Mouse (Mus musculus): ENCODE results near the gene Aldh16a1. TPM values are rescaled to one million over a fixed set of nuclear protein-coding genes. Genes with fewer than 3 reads are reported as not detected.
A peak's percentile ranks its signal among the peaks of the same experiment; 100 is the strongest.
"Not testable (repeated sequence)": the region's sequence is repeated elsewhere in the genome, so short reads cannot be mapped to it uniquely, and the experiment has no call there.

Gene Aldh16a1
- polyA plus RNA-seq, 1 experiment from 2014 or later = 66.6 TPM

DNA sequence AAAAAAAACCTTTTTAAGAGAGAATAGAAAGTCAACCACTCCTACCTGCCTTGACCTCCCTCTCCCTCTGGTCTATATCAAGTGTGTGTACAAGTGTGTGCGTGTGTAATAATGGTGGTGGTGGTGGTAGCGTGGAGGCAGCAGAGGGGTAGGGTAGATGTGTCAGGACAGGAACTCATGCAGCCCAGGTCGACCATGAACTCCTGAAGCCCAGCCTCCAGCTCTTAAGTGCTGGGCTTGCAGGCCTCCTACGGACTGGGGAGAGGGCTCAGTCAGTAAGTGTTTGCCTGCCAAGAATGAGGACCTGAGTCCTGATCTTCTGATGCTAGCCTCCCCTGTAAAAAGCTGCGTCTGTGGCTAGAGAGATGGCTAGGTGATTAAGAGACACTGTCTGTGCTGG is 49.4 kb downstream of the Aldh16a1 start:
- Histone ChIP-seq H3K27me3 (replicated peaks; ENCODE audit: control insufficient read depth, insufficient read depth, low read length) (no peaks in the 10 kb centered on the region), H3K4me1 (replicated peaks; ENCODE audit: control insufficient read depth, insufficient read depth, low read length) (peaks cover 17% of the 10 kb centered on the region), H3K9me3 (ENCODE audit: control insufficient read depth, low read length) (no peaks in the 10 kb centered on the region), H3K36me3 (ENCODE audit: control insufficient read depth, insufficient read depth, low read length) (no peaks in the 10 kb centered on the region), H3K4me2 (ENCODE audit: low read length) (no peak overlapping the region), H3K9ac (ENCODE audit: low read length) (no peak overlapping the region), H3K4me3 (ENCODE audit: low read depth, low read length) (no peak overlapping the region), H3K27ac (ENCODE audit: low read depth) (no peak overlapping the region)
- WGBS = 83% methylated on average over 5 of the region's 5 CpGs
- DNase-seq (ENCODE audit: low spot score) (no peak), ATAC-seq (replicated peaks; ENCODE audit: low FRiP score, low TSS enrichment, low read depth) (no peak)

DNA sequence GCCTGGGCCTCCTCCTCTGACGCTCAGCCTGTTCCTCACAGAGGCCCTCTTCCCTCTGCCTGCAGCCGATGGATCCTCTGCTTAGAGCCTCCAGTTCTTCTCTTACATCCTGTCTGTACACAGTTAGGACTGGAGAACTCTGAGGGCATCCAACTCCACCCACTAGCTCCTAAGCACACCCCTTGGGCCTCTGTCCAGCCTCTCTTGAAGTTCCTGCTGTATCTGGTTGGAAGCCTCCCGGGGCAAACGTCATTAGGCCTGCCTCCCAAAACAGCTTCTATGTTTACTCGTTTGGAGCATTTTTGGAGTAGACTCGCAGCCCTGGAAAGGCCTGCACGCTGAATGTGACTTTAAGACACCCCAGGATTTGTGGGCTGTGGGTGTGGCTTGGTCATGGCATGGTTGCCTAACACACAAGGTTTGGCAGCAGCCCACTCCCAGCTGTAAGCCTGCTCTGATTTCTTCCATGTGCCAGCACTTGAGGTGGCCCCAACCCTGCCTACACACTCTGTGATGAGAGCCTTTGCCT is 50.7 kb downstream of the Aldh16a1 start, which contains the start of gene Fcgrt:
TSS of gene Fcgrt (minus strand) at position 200 of the 529 bp plus-strand sequence.
- peak within 1 kb of the TSS; percentile 92 for H3K27ac ChIP-seq (ENCODE audit: low read depth)
- H3K4me3 ChIP-seq (ENCODE audit: low read depth, low read length) = peak within 1 kb of the TSS; percentile 40
- peaks cover 17% of the 10 kb centered on the region for H3K4me1 ChIP-seq (replicated peaks; ENCODE audit: control insufficient read depth, insufficient read depth, low read length)
- no peaks in the 10 kb centered on the region for H3K27me3 ChIP-seq (replicated peaks; ENCODE audit: control insufficient read depth, insufficient read depth, low read length)
- no peaks in the 10 kb centered on the region for H3K36me3 ChIP-seq (ENCODE audit: control insufficient read depth, insufficient read depth, low read length)
- ATAC-seq (replicated peaks; ENCODE audit: low FRiP score, low TSS enrichment, low read depth) (peak; percentile 87), DNase-seq (ENCODE audit: low spot score) (peak; percentile 84)
- WGBS = 12% methylated on average over 7 of the region's 7 CpGs
- peak within 1 kb of the TSS; percentile 61 for H3K4me2 ChIP-seq (ENCODE audit: low read length)
- no peaks in the 10 kb centered on the region for H3K9me3 ChIP-seq (ENCODE audit: control insufficient read depth, low read length)
- peak within 1 kb of the TSS; percentile 59 for H3K9ac ChIP-seq (ENCODE audit: low read length)

DNA sequence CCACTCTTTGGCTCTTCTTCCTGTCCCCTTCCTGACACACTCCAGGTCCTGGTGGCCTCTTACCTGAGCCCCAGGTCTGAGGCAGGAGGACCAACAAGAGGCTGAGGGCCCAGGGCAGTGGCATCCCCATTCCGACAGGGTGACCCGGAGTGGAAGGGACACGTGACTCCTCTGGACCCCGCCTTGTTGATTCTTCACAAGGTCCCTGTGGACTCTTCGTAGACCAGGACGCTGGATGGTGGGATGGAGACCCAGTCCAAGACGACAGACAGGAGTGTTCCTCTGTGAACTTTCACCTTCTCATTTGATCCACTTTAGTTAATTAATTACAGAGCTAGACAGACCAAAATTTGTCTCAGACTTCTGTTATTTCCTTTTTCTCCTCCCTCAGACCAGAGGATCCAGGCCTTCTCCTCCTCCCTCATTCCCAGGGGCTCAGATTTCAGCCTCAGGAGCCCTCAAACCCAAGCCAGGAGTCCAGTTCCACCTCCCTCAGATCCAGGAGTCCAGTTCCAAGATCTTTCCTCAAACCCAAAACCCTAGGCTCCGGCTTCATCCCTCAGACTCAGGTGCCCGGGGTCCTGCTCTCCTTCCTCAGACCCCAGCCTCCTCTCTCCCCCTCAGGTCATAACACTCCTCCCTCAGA is 51.3 kb downstream of the Aldh16a1 start:
- Histone ChIP-seq H3K4me1 (replicated peaks; ENCODE audit: control insufficient read depth, insufficient read depth, low read length) (peaks cover 17% of the 10 kb centered on the region), H3K27ac (ENCODE audit: low read depth) (peak overlapping the region; percentile 92), H3K4me2 (ENCODE audit: low read length) (peak overlapping the region; percentile 61), H3K9me3 (ENCODE audit: control insufficient read depth, low read length) (no peaks in the 10 kb centered on the region), H3K9ac (ENCODE audit: low read length) (peak overlapping the region; percentile 59), H3K36me3 (ENCODE audit: control insufficient read depth, insufficient read depth, low read length) (no peaks in the 10 kb centered on the region), H3K27me3 (replicated peaks; ENCODE audit: control insufficient read depth, insufficient read depth, low read length) (no peaks in the 10 kb centered on the region), H3K4me3 (ENCODE audit: low read depth, low read length) (peak overlapping the region; percentile 40)
- DNase-seq (ENCODE audit: low spot score) (no peak), ATAC-seq (replicated peaks; ENCODE audit: low FRiP score, low TSS enrichment, low read depth) (no peak; the same call in 1 of the 2 replicates)
- WGBS = 51% methylated on average over 9 of the region's 9 CpGs

GRCm38 (mm10) chr7:45102441-45102840 is 51.9 kb downstream of the Aldh16a1 start:
- whole genome bisulfite sequencing = 79% methylated on average over 11 of the region's 11 CpGs
- H3K9me3 ChIP-seq (ENCODE audit: control insufficient read depth, low read length) = no peaks in the 10 kb centered on the region
- H3K27ac ChIP-seq (ENCODE audit: low read depth) = peak overlapping the region; percentile 92; the same call in 1 of the 2 replicates
- H3K36me3 ChIP-seq (ENCODE audit: control insufficient read depth, insufficient read depth, low read length) = 0 out of 2 replicates have a peak, but pooled peaks cover under 1% of the 10 kb centered on the region
- no peak for DNase-seq (ENCODE audit: low spot score)
- H3K9ac ChIP-seq (ENCODE audit: low read length) = peak overlapping the region; percentile 59; the same call in 1 of the 2 replicates
- H3K27me3 ChIP-seq (replicated peaks; ENCODE audit: control insufficient read depth, insufficient read depth, low read length) = no peaks in the 10 kb centered on the region
- no peak for ATAC-seq (replicated peaks; ENCODE audit: low FRiP score, low TSS enrichment, low read depth)
- H3K4me2 ChIP-seq (ENCODE audit: low read length) = peak overlapping the region; percentile 61
- H3K4me3 ChIP-seq (ENCODE audit: low read depth, low read length) = peak overlapping the region; percentile 40; the same call in 1 of the 2 replicates
- H3K4me1 ChIP-seq (replicated peaks; ENCODE audit: control insufficient read depth, insufficient read depth, low read length) = peaks cover 17% of the 10 kb centered on the region

GRCm38 (mm10) chr7:45100046-45100445 is 54.3 kb downstream of the Aldh16a1 start:
- no peak overlapping the region for H3K4me2 ChIP-seq (ENCODE audit: low read length)
- DNase-seq (ENCODE audit: low spot score) = no peak
- 88% methylated on average over 6 of the region's 6 CpGs for WGBS
- H3K36me3 ChIP-seq (ENCODE audit: control insufficient read depth, insufficient read depth, low read length) = 0 out of 2 replicates have a peak, but pooled peaks cover 3% of the 10 kb centered on the region
- no peaks in the 10 kb centered on the region for H3K9me3 ChIP-seq (ENCODE audit: control insufficient read depth, low read length)
- peaks cover 17% of the 10 kb centered on the region for H3K4me1 ChIP-seq (replicated peaks; ENCODE audit: control insufficient read depth, insufficient read depth, low read length)
- H3K27ac ChIP-seq (ENCODE audit: low read depth) = no peak overlapping the region
- H3K27me3 ChIP-seq (replicated peaks; ENCODE audit: control insufficient read depth, insufficient read depth, low read length) = no peaks in the 10 kb centered on the region
- no peak overlapping the region for H3K9ac ChIP-seq (ENCODE audit: low read length)
- no peak for ATAC-seq (replicated peaks; ENCODE audit: low FRiP score, low TSS enrichment, low read depth)
- H3K4me3 ChIP-seq (ENCODE audit: low read depth, low read length) = no peak overlapping the region

- H3K27ac ChIP-seq (ENCODE audit: low read depth) = no peak overlapping the region
- H3K4me3 ChIP-seq (ENCODE audit: low read depth, low read length) = no peak overlapping the region
- H3K9ac ChIP-seq (ENCODE audit: low read length) = no peak overlapping the region
- ATAC-seq (replicated peaks; ENCODE audit: low FRiP score, low TSS enrichment, low read depth) (no peak), DNase-seq (ENCODE audit: low spot score) (no peak)
- no peaks in the 10 kb centered on the region for H3K9me3 ChIP-seq (ENCODE audit: control insufficient read depth, low read length)
- no peaks in the 10 kb centered on the region for H3K27me3 ChIP-seq (replicated peaks; ENCODE audit: control insufficient read depth, insufficient read depth, low read length)
- WGBS = 90% methylated on average over 8 of the region's 8 CpGs
- H3K4me2 ChIP-seq (ENCODE audit: low read length) = no peak overlapping the region
- H3K4me1 ChIP-seq (replicated peaks; ENCODE audit: control insufficient read depth, insufficient read depth, low read length) = peaks cover 19% of the 10 kb centered on the region
- H3K36me3 ChIP-seq (ENCODE audit: control insufficient read depth, insufficient read depth, low read length) = 0 out of 2 replicates have a peak, but pooled peaks cover 3% of the 10 kb centered on the region
These were observed 55.7 kb downstream of the Aldh16a1 start for GRCm38 (mm10) chr7:45098541-45099240.

DNA sequence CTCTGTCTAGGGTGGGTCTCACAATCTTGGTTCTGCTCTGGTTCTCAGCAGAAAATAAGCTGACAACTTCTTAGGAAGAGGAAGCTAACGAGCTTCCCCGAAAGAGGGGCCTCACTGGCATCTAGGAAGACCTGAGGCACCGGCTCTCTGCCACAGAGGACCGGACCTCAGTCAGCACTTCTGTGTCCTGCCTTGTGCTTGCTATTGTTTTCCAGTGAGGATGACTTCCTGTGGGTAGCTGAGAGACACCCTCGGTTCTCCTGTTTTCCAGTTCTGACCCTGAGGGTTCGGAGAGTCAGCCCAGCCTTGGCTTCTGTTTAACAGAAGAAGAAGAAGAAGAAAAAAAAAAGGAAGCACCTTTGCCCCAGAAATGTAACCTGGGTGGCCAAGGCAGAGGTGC is 56.9 kb downstream of the Aldh16a1 start:
- no peak overlapping the region for H3K27ac ChIP-seq (ENCODE audit: low read depth)
- H3K36me3 ChIP-seq (ENCODE audit: control insufficient read depth, insufficient read depth, low read length) = 0 out of 2 replicates have a peak, but pooled peaks cover 3% of the 10 kb centered on the region
- DNase-seq (ENCODE audit: low spot score) (no peak), ATAC-seq (replicated peaks; ENCODE audit: low FRiP score, low TSS enrichment, low read depth) (no peak)
- no peak overlapping the region for H3K9ac ChIP-seq (ENCODE audit: low read length)
- H3K4me1 ChIP-seq (replicated peaks; ENCODE audit: control insufficient read depth, insufficient read depth, low read length) = peaks cover 19% of the 10 kb centered on the region
- H3K4me2 ChIP-seq (ENCODE audit: low read length) = no peak overlapping the region
- H3K4me3 ChIP-seq (ENCODE audit: low read depth, low read length) = no peak overlapping the region
- H3K27me3 ChIP-seq (replicated peaks; ENCODE audit: control insufficient read depth, insufficient read depth, low read length) = no peaks in the 10 kb centered on the region
- 72% methylated on average over 6 of the region's 6 CpGs for WGBS
- no peaks in the 10 kb centered on the region for H3K9me3 ChIP-seq (ENCODE audit: control insufficient read depth, low read length)

DNA sequence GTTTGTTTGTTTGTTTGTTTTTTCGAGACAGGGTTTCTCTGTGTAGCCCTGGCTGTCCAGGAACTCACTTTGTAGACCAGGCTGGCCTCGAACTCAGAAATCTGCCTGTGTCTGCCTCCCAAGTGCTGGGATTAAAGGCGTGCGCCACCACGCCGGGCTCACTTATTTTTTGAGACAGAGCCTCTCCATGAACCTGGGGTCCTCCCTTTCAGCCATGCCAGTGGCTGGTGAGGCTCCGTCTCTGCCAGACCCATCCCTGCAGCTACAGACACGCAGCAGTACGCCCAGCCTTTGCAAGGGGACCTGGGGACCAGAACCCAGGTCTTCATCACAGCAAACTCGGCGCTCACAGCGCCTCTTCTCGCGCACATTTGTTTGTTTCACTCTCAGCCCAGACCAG is 58.4 kb downstream of the Aldh16a1 start:
- DNase-seq (ENCODE audit: low spot score); H3K27ac ChIP-seq (ENCODE audit: low read depth); ATAC-seq (replicated peaks; ENCODE audit: low FRiP score, low TSS enrichment, low read depth); H3K4me2 ChIP-seq (ENCODE audit: low read length); H3K9me3 ChIP-seq (ENCODE audit: control insufficient read depth, low read length); H3K9ac ChIP-seq (ENCODE audit: low read length); H3K36me3 ChIP-seq (ENCODE audit: control insufficient read depth, insufficient read depth, low read length); H3K27me3 ChIP-seq (replicated peaks; ENCODE audit: control insufficient read depth, insufficient read depth, low read length); H3K4me3 ChIP-seq (ENCODE audit: low read depth, low read length): not testable (repeated sequence)
- WGBS = 94% methylated on average over 14 of the region's 14 CpGs
- peaks cover 16% of the 10 kb centered on the region for H3K4me1 ChIP-seq (replicated peaks; ENCODE audit: control insufficient read depth, insufficient read depth, low read length)
